Mouse (Mus musculus): Measurements from ENCODE around the gene Lect2. TPM values are rescaled to one million over a fixed set of nuclear protein-coding genes. Genes with fewer than 3 reads are reported as not detected.

Gene Lect2
- polyA plus RNA-seq, 1 experiment from 2014 or later, result not detected

GRCm38 (mm10) chr13:56550574-56550973 lies 2.3 kb upstream of the Lect2 start:
- Histone ChIP-seq H3K4me1 (ENCODE audit: control insufficient read depth, insufficient read depth, low read length) (no peaks in the 10 kb centered on the region), H3K36me3 (ENCODE audit: control insufficient read depth, insufficient read depth, low read length) (no peaks in the 10 kb centered on the region), H3K9me3 (ENCODE audit: control insufficient read depth, low read length) (no peaks in the 10 kb centered on the region), H3K27ac (ENCODE audit: low read depth, low read length) (no peak overlapping the region), H3K4me3 (ENCODE audit: low read depth, low read length) (no peak overlapping the region), H3K4me2 (ENCODE audit: low read depth, low read length) (no peak overlapping the region), H3K9ac (replicated peaks; ENCODE audit: low read depth, low read length) (no peak overlapping the region), H3K27me3 (ENCODE audit: control insufficient read depth, insufficient read depth, low read length) (no peaks in the 10 kb centered on the region)
- 3% methylated on average over 1 of the region's 1 CpGs for WGBS
- no peak for ATAC-seq (ENCODE audit: low read depth)

GRCm38 (mm10) chr13:56549364-56549763 lies 1.1 kb upstream of the Lect2 start:
- Histone ChIP-seq H3K36me3 (ENCODE audit: control insufficient read depth, insufficient read depth, low read length) (no peaks in the 10 kb centered on the region), H3K4me1 (ENCODE audit: control insufficient read depth, insufficient read depth, low read length) (no peaks in the 10 kb centered on the region), H3K4me2 (ENCODE audit: low read depth, low read length) (no peak overlapping the region), H3K27ac (ENCODE audit: low read depth, low read length) (no peak overlapping the region), H3K9ac (replicated peaks; ENCODE audit: low read depth, low read length) (no peak overlapping the region), H3K9me3 (ENCODE audit: control insufficient read depth, low read length) (no peaks in the 10 kb centered on the region), H3K4me3 (ENCODE audit: low read depth, low read length) (no peak overlapping the region), H3K27me3 (ENCODE audit: control insufficient read depth, insufficient read depth, low read length) (no peaks in the 10 kb centered on the region)
- no peak for ATAC-seq (ENCODE audit: low read depth)
- WGBS, result 80% methylated on average over 4 of the region's 4 CpGs

- 53% methylated on average over 3 of the region's 3 CpGs for WGBS
- no peak overlapping the region for H3K4me2 ChIP-seq (ENCODE audit: low read depth, low read length)
- no peak for ATAC-seq (ENCODE audit: low read depth)
- H3K9ac ChIP-seq (replicated peaks; ENCODE audit: low read depth, low read length), result no peak overlapping the region
- H3K27me3 ChIP-seq (ENCODE audit: control insufficient read depth, insufficient read depth, low read length), result no peaks in the 10 kb centered on the region
- H3K4me3 ChIP-seq (ENCODE audit: low read depth, low read length), result no peak overlapping the region
- no peaks in the 10 kb centered on the region for H3K9me3 ChIP-seq (ENCODE audit: control insufficient read depth, low read length)
- H3K36me3 ChIP-seq (ENCODE audit: control insufficient read depth, insufficient read depth, low read length), result no peaks in the 10 kb centered on the region
- H3K4me1 ChIP-seq (ENCODE audit: control insufficient read depth, insufficient read depth, low read length), result no peaks in the 10 kb centered on the region
- H3K27ac ChIP-seq (ENCODE audit: low read depth, low read length), result no peak overlapping the region
Measured at GRCm38 (mm10) chr13:56544956-56545355, 3.3 kb downstream of the Lect2 start.

- Histone ChIP-seq H3K9me3 (ENCODE audit: control insufficient read depth, low read length) (no peaks in the 10 kb centered on the region), H3K27me3 (ENCODE audit: control insufficient read depth, insufficient read depth, low read length) (no peaks in the 10 kb centered on the region), H3K27ac (ENCODE audit: low read depth, low read length) (no peak overlapping the region), H3K4me2 (ENCODE audit: low read depth, low read length) (no peak overlapping the region), H3K4me3 (ENCODE audit: low read depth, low read length) (no peak overlapping the region), H3K36me3 (ENCODE audit: control insufficient read depth, insufficient read depth, low read length) (no peaks in the 10 kb centered on the region), H3K4me1 (ENCODE audit: control insufficient read depth, insufficient read depth, low read length) (no peaks in the 10 kb centered on the region), H3K9ac (replicated peaks; ENCODE audit: low read depth, low read length) (no peak overlapping the region)
- 57% methylated on average over 9 of the region's 9 CpGs for WGBS
- ATAC-seq (ENCODE audit: low read depth), result no peak
Measured at GRCm38 (mm10) chr13:56543805-56544204, 4.5 kb downstream of the Lect2 start.

- 93% methylated on average over 4 of the region's 4 CpGs for WGBS
- no peaks in the 10 kb centered on the region for H3K36me3 ChIP-seq (ENCODE audit: control insufficient read depth, insufficient read depth, low read length)
- H3K27ac ChIP-seq (ENCODE audit: low read depth, low read length), result no peak overlapping the region
- H3K4me1 ChIP-seq (ENCODE audit: control insufficient read depth, insufficient read depth, low read length), result no peaks in the 10 kb centered on the region
- no peak overlapping the region for H3K4me2 ChIP-seq (ENCODE audit: low read depth, low read length)
- no peak overlapping the region for H3K9ac ChIP-seq (replicated peaks; ENCODE audit: low read depth, low read length)
- ATAC-seq (ENCODE audit: low read depth), result no peak
- H3K4me3 ChIP-seq (ENCODE audit: low read depth, low read length), result no peak overlapping the region
- H3K27me3 ChIP-seq (ENCODE audit: control insufficient read depth, insufficient read depth, low read length), result no peaks in the 10 kb centered on the region
- no peaks in the 10 kb centered on the region for H3K9me3 ChIP-seq (ENCODE audit: control insufficient read depth, low read length)
Measured at GRCm38 (mm10) chr13:56539846-56540245, 8.5 kb downstream of the Lect2 start.

GRCm38 (mm10) chr13:56537026-56537425 lies 11.3 kb downstream of the Lect2 start:
- Histone ChIP-seq H3K27ac (ENCODE audit: low read depth, low read length) (no peak overlapping the region), H3K4me1 (ENCODE audit: control insufficient read depth, insufficient read depth, low read length) (no peaks in the 10 kb centered on the region), H3K4me2 (ENCODE audit: low read depth, low read length) (no peak overlapping the region), H3K9ac (replicated peaks; ENCODE audit: low read depth, low read length) (no peak overlapping the region), H3K4me3 (ENCODE audit: low read depth, low read length) (no peak overlapping the region), H3K36me3 (ENCODE audit: control insufficient read depth, insufficient read depth, low read length) (no peaks in the 10 kb centered on the region), H3K27me3 (ENCODE audit: control insufficient read depth, insufficient read depth, low read length) (no peaks in the 10 kb centered on the region), H3K9me3 (ENCODE audit: control insufficient read depth, low read length) (no peaks in the 10 kb centered on the region)
- WGBS, result 95% methylated on average over 12 of the region's 12 CpGs
- no peak for ATAC-seq (ENCODE audit: low read depth)

GRCm38 (mm10) chr13:56535570-56535969 lies 12.7 kb downstream of the Lect2 start:
- no peak overlapping the region for H3K4me3 ChIP-seq (ENCODE audit: low read depth, low read length)
- no peaks in the 10 kb centered on the region for H3K27me3 ChIP-seq (ENCODE audit: control insufficient read depth, insufficient read depth, low read length)
- no peak overlapping the region for H3K9ac ChIP-seq (replicated peaks; ENCODE audit: low read depth, low read length)
- H3K9me3 ChIP-seq (ENCODE audit: control insufficient read depth, low read length), result no peaks in the 10 kb centered on the region
- H3K27ac ChIP-seq (ENCODE audit: low read depth, low read length), result no peak overlapping the region
- H3K4me2 ChIP-seq (ENCODE audit: low read depth, low read length), result no peak overlapping the region
- WGBS, result 81% methylated on average over 5 of the region's 5 CpGs
- H3K4me1 ChIP-seq (ENCODE audit: control insufficient read depth, insufficient read depth, low read length), result no peaks in the 10 kb centered on the region
- no peak for ATAC-seq (ENCODE audit: low read depth)
- H3K36me3 ChIP-seq (ENCODE audit: control insufficient read depth, insufficient read depth, low read length), result no peaks in the 10 kb centered on the region

- Histone ChIP-seq H3K4me2 (ENCODE audit: low read depth, low read length) (no peak overlapping the region), H3K27me3 (ENCODE audit: control insufficient read depth, insufficient read depth, low read length) (no peaks in the 10 kb centered on the region), H3K4me1 (ENCODE audit: control insufficient read depth, insufficient read depth, low read length) (no peaks in the 10 kb centered on the region), H3K4me3 (ENCODE audit: low read depth, low read length) (no peak overlapping the region), H3K27ac (ENCODE audit: low read depth, low read length) (no peak overlapping the region), H3K36me3 (ENCODE audit: control insufficient read depth, insufficient read depth, low read length) (no peaks in the 10 kb centered on the region), H3K9ac (replicated peaks; ENCODE audit: low read depth, low read length) (no peak overlapping the region), H3K9me3 (ENCODE audit: control insufficient read depth, low read length) (no peaks in the 10 kb centered on the region)
- WGBS, result 85% methylated on average over 5 of the region's 5 CpGs
- ATAC-seq (ENCODE audit: low read depth), result no peak
Measured at GRCm38 (mm10) chr13:56534931-56535330, 13.4 kb downstream of the Lect2 start.

- Histone ChIP-seq H3K4me1 (ENCODE audit: control insufficient read depth, insufficient read depth, low read length) (no peaks in the 10 kb centered on the region), H3K36me3 (ENCODE audit: control insufficient read depth, insufficient read depth, low read length) (no peaks in the 10 kb centered on the region), H3K9ac (replicated peaks; ENCODE audit: low read depth, low read length) (no peak overlapping the region), H3K9me3 (ENCODE audit: control insufficient read depth, low read length) (no peaks in the 10 kb centered on the region), H3K4me2 (ENCODE audit: low read depth, low read length) (no peak overlapping the region), H3K27me3 (ENCODE audit: control insufficient read depth, insufficient read depth, low read length) (no peaks in the 10 kb centered on the region), H3K27ac (ENCODE audit: low read depth, low read length) (no peak overlapping the region), H3K4me3 (ENCODE audit: low read depth, low read length) (no peak overlapping the region)
- no peak for ATAC-seq (ENCODE audit: low read depth)
- 60% methylated on average over 8 of the region's 8 CpGs for WGBS
Measured at GRCm38 (mm10) chr13:56529685-56530084, 18.6 kb downstream of the Lect2 start.

- Histone ChIP-seq H3K27ac (ENCODE audit: low read depth, low read length) (no peak overlapping the region), H3K4me1 (ENCODE audit: control insufficient read depth, insufficient read depth, low read length) (no peaks in the 10 kb centered on the region), H3K36me3 (ENCODE audit: control insufficient read depth, insufficient read depth, low read length) (no peaks in the 10 kb centered on the region), H3K4me2 (ENCODE audit: low read depth, low read length) (no peak overlapping the region), H3K9ac (replicated peaks; ENCODE audit: low read depth, low read length) (no peak overlapping the region), H3K4me3 (ENCODE audit: low read depth, low read length) (no peak overlapping the region), H3K27me3 (ENCODE audit: control insufficient read depth, insufficient read depth, low read length) (no peaks in the 10 kb centered on the region), H3K9me3 (ENCODE audit: control insufficient read depth, low read length) (no peaks in the 10 kb centered on the region)
- no peak for ATAC-seq (ENCODE audit: low read depth)
- 90% methylated on average over 4 of the region's 4 CpGs for WGBS
Measured at GRCm38 (mm10) chr13:56529031-56529430, 19.3 kb downstream of the Lect2 start.

Data from neural tube, embryonic 14.5 days (tissue).